Mouse (Mus musculus) olfactory bulb, adult 2 months (tissue): ENCODE measurements around the gene Polh. TPM values are rescaled to one million over a fixed set of nuclear protein-coding genes. Genes with fewer than 3 reads are reported as not detected.

Experiments used
- H3K27ac ChIP-seq: fragments of 200-500 bp; 2 replicates; pipeline ENCODE4 v1.5.1; 2012; ENCODE audit warnings: low read depth, low read length; ENCODE audit not compliant: insufficient read depth
- H3K4me1 ChIP-seq: fragments of 200-500 bp; 2 replicates; pipeline ENCODE4 v1.6.1; 2012; ENCODE audit warnings: low read length; ENCODE audit not compliant: control insufficient read depth, insufficient read depth
- H3K4me3 ChIP-seq: fragments of 200-500 bp; 2 replicates; pipeline ENCODE4 v1.5.1; 2012; ENCODE audit warnings: mild to moderate bottlenecking, low read depth, low read length, moderate library complexity; ENCODE audit not compliant: insufficient read depth
- CTCF ChIP-seq: fragments of 200-500 bp; IDR thresholded peaks from 2 replicates; pipeline ENCODE4 v1.5.1; 2012; ENCODE audit warnings: low read depth, mild to moderate bottlenecking, low read length, moderate library complexity; ENCODE audit not compliant: insufficient read depth
- POLR2A ChIP-seq: fragments of 200-500 bp; IDR thresholded peaks from 2 replicates; pipeline ENCODE4 v1.6.1; 2012; ENCODE audit warnings: mild to moderate bottlenecking, low read depth, low read length, moderate library complexity; ENCODE audit not compliant: insufficient read depth
- WGBS: fragments of 180-500 bp; shearing (Covaris S2); methylation state at CpG from one replicate; pipeline ENCODE4 v1.1.7; 2018; 5-methylcytosine and 5-hydroxymethylcytosine counted together
- polyA plus RNA-seq: library from polyadenylated mRNA; stranded (reverse); fragments of >200 nt; gene quantifications from 2 replicates; pipeline ENCODE4 v1.2.4, GENCODE M21; 2012; ENCODE audit warnings: low replicate concordance; ENCODE audit not compliant: missing spikeins, insufficient read depth, insufficient read length

The Polh gene
- polyA plus RNA-seq, 1 experiment = not detected

DNA sequence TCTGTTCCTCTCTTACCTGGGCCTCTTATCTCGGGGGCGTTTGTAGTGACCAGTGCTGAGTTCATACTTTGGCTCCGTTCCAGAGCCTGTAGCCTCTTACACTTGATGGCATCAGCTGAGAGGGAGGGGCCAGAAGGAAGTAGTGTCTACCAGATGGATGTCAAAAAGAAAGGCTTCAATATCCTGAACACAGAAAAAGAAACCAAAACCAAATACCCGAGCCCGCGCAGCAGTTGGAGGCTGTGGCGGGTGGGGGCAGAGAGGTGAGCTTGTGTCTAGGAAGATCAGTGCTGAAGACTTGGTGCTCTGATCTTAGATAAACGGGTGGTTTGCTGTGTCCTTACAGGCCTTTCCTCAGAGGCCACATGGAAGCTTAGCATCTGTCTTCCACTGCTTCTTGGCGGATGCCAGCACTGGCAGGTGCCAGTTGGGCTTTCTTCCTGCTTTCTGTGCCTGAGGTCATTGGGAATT, 39.5 kb downstream of the Polh start:
- 78% methylated on average over 9 of the region's 9 CpGs for WGBS

DNA sequence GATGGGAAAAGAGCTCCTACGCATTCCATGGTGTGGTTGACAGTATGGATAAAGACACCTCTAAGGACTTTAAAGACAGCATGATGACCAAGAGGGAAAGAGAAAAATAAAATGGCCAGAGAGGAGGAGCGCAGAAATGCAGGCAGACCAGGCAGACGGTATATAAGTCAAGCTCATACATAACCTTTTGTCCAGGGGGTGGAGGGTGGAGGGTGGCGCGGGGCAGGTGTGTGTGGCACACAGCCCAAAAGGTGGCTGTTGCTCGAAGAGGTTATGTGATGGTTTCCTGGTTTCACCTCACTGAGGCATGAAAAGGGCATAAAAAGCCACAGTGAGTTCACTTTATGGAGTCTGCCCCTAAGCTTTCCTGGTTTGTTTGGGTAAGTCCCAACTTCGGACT, 39.9 kb downstream of the Polh start:
- 91% methylated on average over 7 of the region's 7 CpGs for WGBS
- no peak overlapping the region for H3K4me3 ChIP-seq
- peaks cover 12% of the 10 kb centered on the region for H3K4me1 ChIP-seq
- TF ChIP-seq CTCF (no peak), POLR2A (no peak)
- H3K27ac ChIP-seq = no peak overlapping the region

More for the DNA sequence above, 39.5 kb downstream of the Polh start:
- H3K4me3 ChIP-seq = no peak overlapping the region
- H3K27ac ChIP-seq = no peak overlapping the region
- peaks cover 12% of the 10 kb centered on the region for H3K4me1 ChIP-seq
- TF ChIP-seq POLR2A (no peak), CTCF (no peak)

DNA sequence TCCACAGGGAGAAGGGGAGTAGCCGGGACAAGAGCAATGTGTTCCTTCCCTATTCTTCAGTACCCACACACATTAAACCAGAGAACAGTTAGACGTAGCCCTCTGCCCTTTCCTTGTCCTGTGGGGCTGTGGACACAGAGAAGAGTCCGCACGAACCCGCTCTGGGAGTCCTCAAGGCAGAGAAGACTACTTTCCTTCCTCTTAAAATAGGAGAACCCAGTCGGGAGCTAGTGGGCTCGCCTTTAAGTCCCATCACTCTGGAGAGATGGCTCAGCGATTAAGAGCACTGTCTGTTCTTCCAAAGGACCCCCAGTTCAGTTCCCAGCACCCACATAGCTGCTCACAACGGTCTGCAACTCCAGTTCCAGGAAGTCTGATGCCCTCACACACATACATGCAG, 40.7 kb downstream of the Polh start:
- no peak overlapping the region for H3K27ac ChIP-seq
- 47% methylated on average over 9 of the region's 9 CpGs for WGBS
- TF ChIP-seq POLR2A = no peak
- no peak for TF ChIP-seq CTCF

DNA sequence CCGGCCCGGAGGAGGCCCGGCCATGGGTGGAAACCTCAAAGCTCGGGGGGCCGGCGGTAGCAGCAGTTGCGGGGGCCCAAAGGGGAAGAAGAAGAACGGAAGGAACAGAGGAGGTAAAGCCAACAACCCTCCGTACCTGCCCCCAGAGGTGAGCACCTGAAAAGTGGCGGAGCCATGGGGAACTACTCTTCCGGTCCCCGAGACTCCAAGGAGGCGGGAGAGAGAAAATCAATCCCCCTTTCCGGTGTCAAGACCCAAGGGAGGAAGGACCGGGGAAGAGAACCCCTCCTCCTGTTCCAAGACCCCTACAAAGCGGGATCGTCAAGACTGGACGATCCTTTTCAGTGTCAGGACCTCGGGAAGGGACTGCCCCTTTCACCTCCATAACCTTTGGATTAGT, 41.3 kb downstream of the Polh start:
- 0% methylated on average over 19 of the region's 19 CpGs for WGBS
- TF ChIP-seq POLR2A (no peak), CTCF (no peak)
- Histone ChIP-seq H3K4me1 (peaks cover 12% of the 10 kb centered on the region), H3K4me3 (peak overlapping the region; percentile 74), H3K27ac (no peak overlapping the region)

More for the DNA sequence above, 40.7 kb downstream of the Polh start:
- H3K4me1 ChIP-seq = peaks cover 12% of the 10 kb centered on the region
- H3K4me3 ChIP-seq = peak overlapping the region; percentile 74

DNA sequence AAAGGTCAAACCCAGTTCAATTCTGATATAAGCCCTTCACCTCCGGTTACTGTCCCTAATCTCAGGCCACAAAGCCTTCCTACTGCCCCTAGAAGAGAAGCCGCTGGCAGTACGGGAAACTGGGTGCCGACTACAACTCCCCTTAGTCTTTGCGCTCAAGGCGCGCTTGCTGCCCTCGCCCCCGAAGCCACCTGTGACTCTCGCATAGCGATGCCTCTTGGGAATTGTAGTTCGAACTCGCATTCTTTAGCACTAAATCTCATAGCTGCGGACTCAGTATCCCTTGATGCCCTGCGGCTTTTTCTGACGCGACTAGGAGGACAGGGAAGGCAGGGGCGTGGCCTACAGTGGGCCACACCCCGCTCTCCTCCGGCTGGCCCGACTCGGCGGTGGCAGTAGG, 41.8 kb downstream of the Polh start, which contains the start of gene Gtpbp2:
Gtpbp2 (plus strand) TSS at position 347 of the 400 bp plus-strand sequence.
- peak within 1 kb of the TSS; percentile 74 for H3K27ac ChIP-seq
- 0% methylated on average over 23 of the region's 23 CpGs for WGBS
- H3K4me3 ChIP-seq = peak within 1 kb of the TSS; percentile 74
- peaks cover 12% of the 10 kb centered on the region for H3K4me1 ChIP-seq
- no peak for TF ChIP-seq POLR2A
- no peak for TF ChIP-seq CTCF

DNA sequence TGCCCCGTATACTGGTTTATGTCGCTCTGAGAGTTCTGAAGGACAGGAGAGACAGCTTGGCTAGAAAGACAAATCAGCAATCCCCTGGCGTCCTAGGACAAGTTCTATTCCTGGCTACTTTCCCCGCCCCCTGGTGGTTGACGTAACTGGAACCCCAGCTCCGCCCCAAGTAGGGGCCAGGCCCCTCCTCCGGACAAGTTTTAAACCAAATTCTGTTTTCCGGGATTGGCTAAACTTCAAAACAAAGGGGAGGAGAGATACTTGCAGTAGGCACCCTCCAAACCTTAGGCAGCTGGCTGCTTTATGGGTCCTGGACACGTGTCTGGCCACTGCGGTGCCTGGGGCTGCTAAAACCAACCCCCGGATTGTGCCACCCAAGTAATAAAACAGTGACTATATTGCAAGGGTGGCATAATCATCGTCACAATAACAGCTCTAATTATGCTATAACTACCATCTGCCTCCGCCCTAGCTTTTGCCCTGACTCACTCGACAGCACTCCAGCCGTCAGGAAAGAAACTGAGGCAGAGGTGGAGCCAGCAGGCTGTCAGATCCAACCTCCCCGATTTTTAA, 42.3 kb downstream of the Polh start:
- Histone ChIP-seq H3K4me3 (peak overlapping the region; percentile 55), H3K4me1 (peaks cover 12% of the 10 kb centered on the region), H3K27ac (peak overlapping the region; percentile 74)
- under 1% methylated on average over 16 of the region's 16 CpGs for WGBS
- peak; percentile 19; the same call in 1 of the 2 replicates for TF ChIP-seq CTCF
- TF ChIP-seq POLR2A = no peak

DNA sequence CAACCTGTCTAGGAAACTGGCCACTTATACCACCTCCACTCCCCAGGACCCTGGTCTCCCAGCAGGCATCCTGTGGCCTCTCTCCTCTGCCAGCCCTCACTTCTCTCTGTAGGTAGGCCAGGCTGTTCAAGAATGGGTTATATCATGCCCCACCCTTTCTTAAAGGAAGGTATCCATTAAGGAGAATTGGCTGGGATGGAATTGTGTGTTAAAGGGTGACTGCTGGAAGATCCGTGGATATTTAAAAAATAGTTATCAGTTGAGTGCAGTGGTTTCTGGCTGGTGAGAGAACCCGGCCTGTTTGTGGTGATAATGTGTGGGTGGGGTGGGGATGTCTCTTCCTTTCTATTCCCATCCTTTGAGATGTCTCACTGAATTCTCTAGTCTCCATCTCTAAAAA, 43.2 kb downstream of the Polh start:
- H3K27ac ChIP-seq = no peak overlapping the region
- H3K4me1 ChIP-seq = peaks cover 12% of the 10 kb centered on the region
- WGBS = 57% methylated on average over 2 of the region's 2 CpGs
- TF ChIP-seq CTCF (no peak), POLR2A (no peak)
- no peak overlapping the region for H3K4me3 ChIP-seq

DNA sequence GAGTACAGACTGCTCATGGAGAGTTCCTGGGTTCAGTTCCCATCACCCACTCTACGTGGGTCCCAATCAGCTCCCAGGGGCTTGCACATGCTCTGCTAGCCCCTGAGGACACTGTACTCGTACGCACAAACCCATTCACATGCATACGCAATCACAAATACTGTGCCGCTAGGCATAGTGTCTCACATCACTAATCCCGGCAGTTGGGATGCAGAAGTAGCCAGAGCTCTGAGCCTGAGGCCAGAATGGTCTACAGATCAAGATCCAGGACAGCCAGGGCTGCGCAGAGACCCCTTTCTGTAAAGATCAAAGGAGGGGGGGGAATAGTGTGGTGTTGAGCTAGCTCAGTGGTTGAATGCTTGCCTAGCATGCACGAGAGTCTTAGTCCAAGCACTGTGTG, 45.3 kb downstream of the Polh start:
- Histone ChIP-seq H3K4me3 (no peak overlapping the region), H3K4me1 (peaks cover 6% of the 10 kb centered on the region), H3K27ac (no peak overlapping the region)
- TF ChIP-seq CTCF = no peak
- WGBS = 84% methylated on average over 8 of the region's 8 CpGs

DNA sequence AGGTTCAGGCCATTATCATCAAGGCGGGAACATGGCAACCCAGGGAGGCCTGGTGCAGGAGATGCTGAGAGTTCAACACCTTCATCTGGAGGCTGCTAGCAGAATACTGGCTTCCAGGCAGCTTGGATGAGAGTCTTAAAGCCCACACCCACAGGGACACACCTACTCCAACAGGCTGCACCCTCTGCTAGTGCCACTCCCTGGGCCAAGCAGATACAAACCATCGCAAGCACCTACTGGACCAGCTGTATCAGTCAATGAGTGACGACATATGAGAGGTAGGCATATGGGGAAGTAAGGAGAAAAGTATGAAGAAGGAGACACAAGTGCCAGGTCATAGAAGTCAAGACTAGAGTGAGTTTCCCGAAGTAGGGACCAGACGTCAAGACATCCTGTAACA, 45.8 kb downstream of the Polh start:
- TF ChIP-seq CTCF (no peak), POLR2A (no peak)
- no peak overlapping the region for H3K27ac ChIP-seq
- WGBS = 88% methylated on average over 5 of the region's 5 CpGs
- peaks cover 3% of the 10 kb centered on the region for H3K4me1 ChIP-seq
- no peak overlapping the region for H3K4me3 ChIP-seq
